Mouse (Mus musculus) left cerebral cortex, adult 2 months (tissue): ENCODE results near the gene Gm15130. TPM values are rescaled to one million over a fixed set of nuclear protein-coding genes. Genes with fewer than 3 reads are reported as not detected.

Experiments
- DNase-seq, 2 experiments: peaks; one replicate each; pipeline ENCODE4 v3.0.0; 2021 to 2022; ENCODE audit warnings: low spot score in 2 of 2, mixed read lengths in 1 of 2; ENCODE audit errors: extremely low spot score in 1 of 2
- H3K27ac ChIP-seq: fragments of 200-600 bp; 2 replicates; pipeline ENCODE4 v1.8.1; 2022
- H3K4me3 ChIP-seq: fragments of 200-600 bp; 2 replicates; pipeline ENCODE4 v1.8.1; 2022
- CTCF ChIP-seq: fragments of 200-600 bp; IDR thresholded peaks from 2 replicates; pipeline ENCODE4 v1.8.1; 2022; ENCODE audit warnings: antibody characterized with exemption, mild to moderate bottlenecking, moderate library complexity
- intact Hi-C: fragments of 180-260 bp; cut with DNase I; formaldehyde crosslinking; loops from one replicate; pipeline ENCODE4 v1.15.1; 2025
- long read RNA-seq, 2 experiments: library from polyadenylated mRNA; stranded (forward); transcript quantifications; one replicate each; pipeline ENCODE4 v2.0.0; 2021; ENCODE audit warnings: borderline mapping rate in 2 of 2
- total RNA-seq, 2 experiments: library from RNA; stranded (reverse); gene quantifications; 2 replicates each; pipeline ENCODE4 v1.2.3; 2021

Gene Gm15130
- total RNA-seq, result not detected
- long read RNA-seq, experiment 1, result 0 reads
- long read RNA-seq, experiment 2, result 0 reads

- intact Hi-C loops, result loop anchor here (10.0 kb wide), 1 partner anchor 1062 kb away; no protein-coding TSS in a partner anchor
- no peak for TF ChIP-seq CTCF
These were observed at the start of gene Gm15130 for GRCm38 (mm10) chr2:111152836-111153235. TSS of gene Gm15130 (minus strand) at chr2:111152936.

DNA sequence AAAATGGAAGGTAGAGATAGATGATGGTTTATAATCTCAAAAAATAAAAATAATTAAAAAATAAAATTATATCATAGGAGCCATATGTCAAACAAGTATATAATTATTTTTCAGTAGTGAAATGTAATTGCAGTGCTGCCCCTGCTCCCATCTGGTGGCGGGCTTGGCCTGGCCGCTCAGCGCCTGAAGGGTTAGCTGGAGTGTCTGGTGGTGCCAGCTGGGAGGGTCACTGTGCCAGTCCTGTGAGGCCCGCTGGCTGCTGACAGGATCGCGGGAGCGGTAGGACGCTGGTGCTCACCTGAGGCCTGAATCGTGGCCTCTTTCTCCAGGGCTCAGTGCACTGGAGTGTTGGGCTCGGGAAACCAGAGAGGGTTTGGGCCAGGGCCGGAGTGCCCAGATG is 29.3 kb upstream of the Gm15130 start:
- no peak for TF ChIP-seq CTCF
- Histone ChIP-seq H3K4me3 (no peak overlapping the region), H3K27ac (no peak overlapping the region)
- intact Hi-C loops, result no loop called here
- DNase-seq, result no peak

More at GRCm38 (mm10) chr2:111152836-111153235, at the start of gene Gm15130:
- H3K27ac ChIP-seq, result no peak within 1 kb of the TSS
- no peak for DNase-seq
- no peak within 1 kb of the TSS for H3K4me3 ChIP-seq

DNA sequence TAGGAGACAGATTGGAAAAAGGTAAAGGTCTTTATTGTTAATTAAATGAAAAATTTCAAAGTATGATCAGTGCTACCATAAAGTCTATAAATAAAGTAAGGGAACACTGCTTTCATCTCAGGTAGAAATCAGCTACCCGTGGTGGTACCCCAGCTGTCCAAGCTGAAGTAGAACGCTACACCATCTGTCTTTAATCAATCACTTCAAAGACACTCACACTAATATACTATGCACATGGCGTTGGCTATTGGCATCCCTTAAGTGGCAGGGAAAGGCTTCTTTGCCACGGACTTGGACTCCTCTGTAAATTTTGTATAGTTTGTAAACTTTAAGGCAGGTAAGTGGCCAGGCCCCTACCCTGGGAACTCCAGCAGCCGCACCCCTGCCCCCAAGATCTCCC is 17.0 kb downstream of the Gm15130 start:
- Histone ChIP-seq H3K4me3 (no peak overlapping the region), H3K27ac (no peak overlapping the region)
- no peak for DNase-seq
- intact Hi-C loops, result no loop called here
- TF ChIP-seq CTCF, result no peak

DNA sequence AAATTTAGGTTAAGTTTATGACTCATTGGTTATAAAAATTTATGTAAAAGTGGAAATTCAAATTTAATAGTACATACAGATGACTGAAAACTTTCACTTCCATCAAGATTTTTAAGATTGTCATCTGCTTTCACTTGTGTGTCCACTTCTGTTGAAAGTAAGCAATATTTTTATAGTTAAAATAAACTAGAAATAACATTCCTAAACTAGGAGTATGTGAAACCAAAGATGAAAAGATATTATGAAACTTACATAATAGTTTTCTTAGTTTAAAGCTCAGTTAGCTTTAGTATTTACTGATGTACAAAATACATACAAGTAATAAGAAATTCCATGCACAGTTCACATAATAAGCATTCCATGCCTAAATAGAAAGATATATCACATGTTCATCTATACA is 46.9 kb downstream of the Gm15130 start, which contains the start of gene Gm13941:
Gm13941 (minus strand) TSS at position 101 of the 400 bp plus-strand sequence.
- intact Hi-C loops, result no loop called here
- H3K4me3 ChIP-seq, result no peak within 1 kb of the TSS
- no peak for DNase-seq
- TF ChIP-seq CTCF, result no peak
- H3K27ac ChIP-seq, result no peak within 1 kb of the TSS

Other genes with a start within 250 kb of the Gm15130 start
- 10 to 100 TPM; 70.7 to 77.1 TPM for gene Ano3, start 202.0 kb downstream of the Gm15130 start, total RNA-seq
- not detected for gene Gm13941, start 47.0 kb downstream of the Gm15130 start, total RNA-seq
- not detected for gene 4930430A15Rik, start 76.7 kb upstream of the Gm15130 start, total RNA-seq
- gene Olfr1275, start 82.3 kb upstream of the Gm15130 start, total RNA-seq, result not detected
- not detected for gene Olfr1276, start 101.6 kb upstream of the Gm15130 start, total RNA-seq
- not detected for gene Olfr1277, start 121.2 kb upstream of the Gm15130 start, total RNA-seq
- gene Olfr1278, start 137.2 kb upstream of the Gm15130 start, total RNA-seq, result not detected
- gene Olfr1279, start 147.7 kb upstream of the Gm15130 start, total RNA-seq, result not detected
- gene Olfr1280, start 161.1 kb upstream of the Gm15130 start, total RNA-seq, result not detected
- gene Olfr1281, start 173.6 kb upstream of the Gm15130 start, total RNA-seq, result not detected
- not detected for gene Olfr1282, start 183.1 kb upstream of the Gm15130 start, total RNA-seq
- not detected for gene Olfr1283, start 213.9 kb upstream of the Gm15130 start, total RNA-seq
- not detected for gene Olfr1284, start 222.6 kb upstream of the Gm15130 start, total RNA-seq